Mouse (Mus musculus) embryonic stem cell, embryonic (primary cell): Measurements from ENCODE around the gene Ugdh.

Experiments used
- CTCF ChIA-PET, 4 experiments: fragments of 300-600 bp in 2 of 4; fragments of 350-600 bp in 2 of 4; sonication (Branson Sonifier 250); formaldehyde crosslinking; loops; one replicate each; lab custom pipeline; 2022; ENCODE audit warnings: inconsistent platforms in 2 of 4; lab: Charles Lee
- POLR2A ChIA-PET, 4 experiments: fragments of 300-600 bp in 2 of 4; fragments of 350-600 bp in 2 of 4; sonication (Branson Sonifier 250); formaldehyde crosslinking; loops; one replicate each; lab custom pipeline; 2022; ENCODE audit warnings: antibody characterized with exemption in 4 of 4, inconsistent platforms in 1 of 4; lab: Charles Lee

The Ugdh gene

DNA sequence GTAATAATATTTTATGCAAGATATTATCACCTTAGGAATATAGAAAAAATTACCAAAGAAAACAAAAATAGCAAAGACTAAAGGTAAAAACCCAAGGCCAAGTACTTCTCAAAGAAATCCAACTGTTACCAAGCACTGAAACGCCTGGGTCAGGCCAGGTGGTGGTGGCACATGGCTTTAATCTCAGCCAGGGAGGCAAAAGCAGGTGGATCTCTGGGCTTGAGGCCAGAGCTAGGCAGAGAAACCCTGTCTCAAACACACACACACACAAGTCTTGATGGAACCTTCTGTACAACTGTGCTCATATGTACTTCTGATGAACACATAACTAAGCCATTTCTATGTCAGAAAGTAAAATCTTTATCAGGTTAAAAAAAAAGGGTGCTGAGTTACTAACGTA is 12.1 kb upstream of the Ugdh start:
- ChIA-PET POLR2A (interaction anchor here in 2 of 4 experiments (0.8 to 2.9 kb wide), 11 partner anchors 11 to 57 kb away, joined by 3 to 23 read pairs (median 5); partner anchors contain the start of genes Lias (in 2 of the 2), Rpl9 (in 2 of the 2), Ugdh (in 2 of the 2) and Gm43552 (in 1 of the 2)), CTCF (no interaction called here)

GRCm38 (mm10) chr5:65446756-65447155 is 11.0 kb upstream of the Ugdh start:
- ChIA-PET CTCF (interaction anchor here in 1 of 4 experiments (0.7 kb wide), 1 partner anchor 135 kb away, joined by 11 read pairs; no protein-coding TSS in a partner anchor), POLR2A (interaction anchor here in 2 of 4 experiments (0.6 to 3.1 kb wide), 5 partner anchors 8 to 37 kb away, joined by 3 to 17 read pairs (median 4); partner anchors contain the start of gene Ugdh (in 1 of the 2))

GRCm38 (mm10) chr5:65444981-65445380 is 9.2 kb upstream of the Ugdh start:
- ChIA-PET CTCF (interaction anchor here in 3 of 4 experiments (0.5 to 1.2 kb wide), 5 partner anchors 9 to 88 kb away, joined by 3 read pairs; partner anchors contain the start of gene Ugdh (in 1 of the 3)), POLR2A (interaction anchor here in 3 of 4 experiments (0.6 to 3.1 kb wide), 9 partner anchors 10 to 171 kb away, joined by 3 to 17 read pairs (median 4); partner anchors contain the start of gene Ugdh (in 2 of the 3))

GRCm38 (mm10) chr5:65438041-65438440 is 2.3 kb upstream of the Ugdh start:
- ChIA-PET POLR2A (interaction anchor here in 2 of 4 experiments (0.5 to 1.1 kb wide), 3 partner anchors 11 to 201 kb away, joined by 3 read pairs; no protein-coding TSS in a partner anchor), CTCF (no interaction called here)

GRCm38 (mm10) chr5:65435363-65435805 is 365 bp downstream of the Ugdh start:
- ChIA-PET POLR2A (interaction anchor here (0.6 to 3.1 kb wide), 63 partner anchors 8 to 1241 kb away, joined by 3 to 34 read pairs (median 5); partner anchors contain the start of genes Lias (in 4 of the 4), Rpl9 (in 4 of the 4), Gm43552 (in 3 of the 4) and Rfc1 (in 1 of the 4)), CTCF (interaction anchor here (0.5 to 1.8 kb wide), 12 partner anchors 10 to 797 kb away, joined by 3 to 11 read pairs (median 4); partner anchors contain the start of genes Lias (in 1 of the 4), Rfc1 (in 1 of the 4) and Rpl9 (in 1 of the 4))

DNA sequence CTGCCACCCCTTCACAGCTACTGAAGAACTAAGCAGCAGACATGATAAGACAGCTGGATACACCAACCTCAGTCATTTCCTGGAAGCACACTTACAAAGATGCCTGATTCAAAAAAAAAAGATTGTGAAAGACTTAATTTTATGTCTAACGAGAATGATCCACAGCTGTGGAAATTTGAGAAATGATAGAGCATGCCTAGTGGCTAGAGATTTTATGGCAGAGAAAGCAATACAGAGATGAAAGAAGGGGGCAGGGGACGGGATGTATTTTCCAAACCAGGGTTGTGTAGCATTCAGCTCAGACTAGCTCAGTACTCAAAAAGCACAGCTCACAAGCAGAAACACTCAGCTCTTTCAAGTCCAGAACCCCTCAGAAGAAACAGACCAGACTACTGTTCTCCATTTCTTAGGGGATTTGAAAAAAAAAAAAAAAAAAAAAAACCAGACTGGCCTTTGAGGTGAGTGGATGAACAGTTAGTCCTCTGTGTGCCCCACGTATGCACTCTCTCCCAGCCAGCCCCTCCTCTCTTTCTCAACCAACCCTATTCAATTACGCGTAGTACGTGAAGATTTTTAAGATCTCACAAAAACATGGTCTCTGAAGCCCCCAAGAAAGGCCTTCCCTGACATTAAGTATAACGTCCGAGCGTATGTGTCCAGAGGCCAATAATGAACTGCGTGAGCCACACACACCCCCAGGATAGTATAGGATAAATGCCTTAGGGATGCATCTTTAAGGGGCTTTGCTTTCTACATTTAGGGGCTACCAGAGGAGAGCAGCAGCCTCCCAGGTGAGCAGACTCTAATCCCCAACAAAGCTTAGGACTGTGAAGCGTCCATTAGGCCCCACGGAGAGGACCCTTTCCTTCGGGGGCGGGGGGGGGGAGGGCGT is 1.0 kb downstream of the Ugdh start:
- CTCF ChIA-PET = interaction anchor here (0.6 to 1.8 kb wide), 10 partner anchors 19 to 798 kb away, joined by 3 to 11 read pairs (median 4); no protein-coding TSS in a partner anchor
- POLR2A ChIA-PET = interaction anchor here in 3 of 4 experiments (0.5 to 3.1 kb wide), 53 partner anchors 8 to 1243 kb away, joined by 3 to 34 read pairs (median 5); partner anchors contain the start of genes Gm43552 (in 3 of the 3), Lias (in 2 of the 3), Rpl9 (in 2 of the 3) and Rfc1 (in 1 of the 3)

- ChIA-PET POLR2A (interaction anchor here in 3 of 4 experiments (0.6 to 3.7 kb wide), 20 partner anchors 9 to 96 kb away, joined by 3 to 30 read pairs (median 6); partner anchors contain the start of genes Gm43552 (in 2 of the 3), Lias (in 2 of the 3), Rpl9 (in 2 of the 3) and Rfc1 (in 1 of the 3)), CTCF (interaction anchor here in 2 of 4 experiments (0.6 to 0.7 kb wide), 2 partner anchors 32 to 48 kb away, joined by 3 read pairs; no protein-coding TSS in a partner anchor)
Measured at GRCm38 (mm10) chr5:65429441-65429840, 6.3 kb downstream of the Ugdh start.

GRCm38 (mm10) chr5:65428321-65428720 is 7.4 kb downstream of the Ugdh start:
- CTCF ChIA-PET = interaction anchor here in 1 of 4 experiments (1.1 kb wide), 1 partner anchor 13 kb away, joined by 3 read pairs; no protein-coding TSS in a partner anchor

DNA sequence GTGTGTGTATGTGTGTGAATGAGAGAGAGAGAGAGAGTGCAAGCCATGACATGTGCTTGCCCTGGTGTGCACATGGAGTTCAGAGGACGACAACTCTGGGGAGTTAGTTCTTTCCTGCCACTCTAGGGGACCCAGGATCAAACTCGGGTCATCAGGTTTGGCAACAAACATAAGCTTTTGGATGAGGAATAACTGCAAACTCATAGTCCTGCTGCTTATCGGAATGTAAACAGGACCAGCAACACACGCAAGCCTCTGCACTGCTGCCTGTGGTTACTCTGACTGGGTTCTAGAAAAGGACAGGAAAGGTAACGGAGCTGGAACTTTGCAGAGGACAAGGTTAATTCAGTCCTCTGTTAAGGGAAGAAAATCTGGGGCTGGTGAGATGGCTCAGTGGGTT is 10.5 kb downstream of the Ugdh start:
- ChIA-PET POLR2A (interaction anchor here in 2 of 4 experiments (0.8 to 3.0 kb wide), 3 partner anchors 10 to 34 kb away, joined by 3 to 14 read pairs (median 11); partner anchors contain the start of genes Ugdh (in 2 of the 2), Lias (in 1 of the 2) and Rpl9 (in 1 of the 2)), CTCF (interaction anchor here in 1 of 4 experiments (0.6 to 1.0 kb wide), 2 partner anchors 10 to 850 kb away, joined by 3 read pairs; no protein-coding TSS in a partner anchor)

More at GRCm38 (mm10) chr5:65428321-65428720, 7.4 kb downstream of the Ugdh start:
- POLR2A ChIA-PET = interaction anchor here in 3 of 4 experiments (0.6 to 3.7 kb wide), 30 partner anchors 8 to 133 kb away, joined by 3 to 30 read pairs (median 5); partner anchors contain the start of genes Gm43552 (in 2 of the 3), Lias (in 2 of the 3) and Rpl9 (in 2 of the 3)

DNA sequence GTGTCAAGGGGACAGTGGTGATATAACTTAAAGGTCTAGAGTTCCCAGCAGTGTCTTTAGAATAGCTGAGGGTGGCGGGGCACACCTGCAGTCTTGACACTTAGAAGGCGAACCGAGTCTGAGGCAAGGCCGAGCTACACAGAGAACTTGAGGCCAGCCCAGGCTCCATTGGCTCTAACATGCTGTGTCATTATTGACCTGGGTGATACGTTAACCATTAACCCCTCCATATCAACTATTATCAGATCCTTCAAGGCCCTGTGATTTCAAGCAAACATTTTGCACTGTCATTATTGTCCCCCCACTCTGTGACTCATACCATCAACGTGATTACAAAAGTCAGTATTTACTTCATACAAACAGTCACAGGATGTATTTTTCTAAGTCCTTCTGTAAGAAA is 11.5 kb downstream of the Ugdh start:
- ChIA-PET CTCF (interaction anchor here in 1 of 4 experiments (0.5 kb wide), 1 partner anchor 228 kb away, joined by 3 read pairs; no protein-coding TSS in a partner anchor), POLR2A (interaction anchor here in 3 of 4 experiments (0.9 to 3.0 kb wide), 11 partner anchors 8 to 38 kb away, joined by 3 to 14 read pairs (median 5); partner anchors contain the start of genes Lias (in 2 of the 3), Rpl9 (in 2 of the 3) and Ugdh (in 2 of the 3))

GRCm38 (mm10) chr5:65422803-65423202 is 12.9 kb downstream of the Ugdh start:
- CTCF ChIA-PET = no interaction called here
- POLR2A ChIA-PET = interaction anchor here in 2 of 4 experiments (0.6 to 2.1 kb wide), 4 partner anchors 19 to 172 kb away, joined by 3 to 11 read pairs (median 3); partner anchors contain the start of genes Lias (in 1 of the 2) and Rpl9 (in 1 of the 2)

DNA sequence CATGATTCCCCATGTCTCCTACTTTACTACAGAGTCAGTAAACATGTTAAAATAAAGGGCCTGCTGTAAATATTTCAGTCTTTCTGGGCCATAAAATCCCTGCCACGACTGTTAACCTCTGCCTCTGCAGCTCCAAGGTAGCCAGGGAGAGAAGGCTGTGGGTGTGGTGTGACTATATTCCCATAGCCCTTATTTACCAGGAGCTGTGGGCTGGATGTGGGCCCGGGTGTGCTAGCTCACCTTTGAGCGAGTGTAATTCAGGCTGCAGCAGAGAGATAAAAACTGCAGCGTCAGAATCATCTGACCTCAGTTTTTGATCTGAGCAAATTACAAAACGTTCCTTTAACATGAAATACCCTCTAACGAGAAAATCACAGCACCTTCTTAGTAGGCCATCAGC is 14.9 kb downstream of the Ugdh start:
- ChIA-PET CTCF (interaction anchor here in 2 of 4 experiments (0.6 to 0.7 kb wide), 2 partner anchors 176 to 1576 kb away, joined by 3 read pairs; no protein-coding TSS in a partner anchor), POLR2A (interaction anchor here in 3 of 4 experiments (0.6 to 3.6 kb wide), 8 partner anchors 13 to 132 kb away, joined by 3 to 23 read pairs (median 5); partner anchors contain the start of genes Lias (in 2 of the 3), Rpl9 (in 2 of the 3) and Ugdh (in 1 of the 3))

- POLR2A ChIA-PET = interaction anchor here in 3 of 4 experiments (0.5 to 3.6 kb wide), 11 partner anchors 9 to 255 kb away, joined by 3 to 23 read pairs (median 5); partner anchors contain the start of genes Lias (in 2 of the 3), Rpl9 (in 2 of the 3) and Ugdh (in 2 of the 3)
Measured at GRCm38 (mm10) chr5:65419136-65419535, 16.6 kb downstream of the Ugdh start.

DNA sequence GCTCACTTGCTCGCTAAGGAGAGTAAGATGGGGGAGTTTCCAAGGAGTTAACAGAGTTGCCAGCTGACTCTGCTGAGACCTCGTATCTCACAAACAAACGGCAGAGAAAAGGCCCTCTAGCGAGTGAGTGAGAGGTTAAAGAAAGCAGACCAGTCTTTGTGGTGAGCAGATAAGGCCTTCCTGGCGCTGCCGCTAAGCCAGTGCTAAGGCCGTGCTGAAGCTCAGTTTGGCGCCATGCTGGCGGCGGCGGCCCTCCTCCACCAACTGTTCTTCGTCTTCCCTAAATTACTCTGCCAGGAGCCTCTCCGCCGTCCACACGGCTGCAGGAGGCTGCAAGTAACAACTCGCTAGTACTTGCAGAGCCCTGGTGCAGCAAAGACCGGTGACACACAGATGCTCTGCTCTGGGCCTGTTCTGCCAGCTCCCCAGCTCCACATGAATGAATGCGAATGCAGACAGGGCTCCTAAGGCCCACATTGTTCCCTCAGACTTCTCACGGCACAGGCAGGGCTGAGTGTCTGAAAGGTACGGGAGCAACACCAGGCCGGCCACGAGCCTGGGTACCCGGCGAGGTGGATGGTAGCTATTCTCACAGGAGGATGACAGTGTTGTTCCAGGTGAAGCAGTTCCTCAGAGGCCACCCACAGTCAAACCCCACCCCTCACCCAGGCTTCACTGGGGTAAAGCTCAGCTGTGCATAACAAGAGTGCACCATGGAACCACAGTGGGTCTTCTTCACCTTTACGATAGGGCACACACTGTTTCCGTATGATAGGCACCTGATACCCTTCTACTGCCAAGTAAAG is 19.9 kb downstream of the Ugdh start:
- ChIA-PET CTCF (interaction anchor here in 3 of 4 experiments (0.6 to 1.5 kb wide), 11 partner anchors 9 to 273 kb away, joined by 3 to 5 read pairs (median 3); partner anchors contain the start of genes Lias (in 1 of the 3), Rpl9 (in 1 of the 3) and Ugdh (in 1 of the 3)), POLR2A (interaction anchor here (0.6 to 3.9 kb wide), 39 partner anchors 8 to 348 kb away, joined by 3 to 25 read pairs (median 4); partner anchors contain the start of genes Lias (in 3 of the 4), Rpl9 (in 3 of the 4), Ugdh (in 3 of the 4) and Rfc1 (in 1 of the 4))

More at GRCm38 (mm10) chr5:65419136-65419535, 16.6 kb downstream of the Ugdh start:
- CTCF ChIA-PET = no interaction called here

GRCm38 (mm10) chr5:65407989-65408388 is 27.8 kb downstream of the Ugdh start:
- ChIA-PET CTCF (interaction anchor here in 3 of 4 experiments (0.6 to 0.9 kb wide), 4 partner anchors 13 to 543 kb away, joined by 3 to 5 read pairs (median 3); no protein-coding TSS in a partner anchor), POLR2A (interaction anchor here in 3 of 4 experiments (0.6 to 5.4 kb wide), 15 partner anchors 8 to 348 kb away, joined by 3 to 50 read pairs (median 4); partner anchors contain the start of genes Lias (in 3 of the 3), Rpl9 (in 3 of the 3), Ugdh (in 2 of the 3) and Rfc1 (in 1 of the 3))
